Mouse (Mus musculus) neural tube, embryonic 11.5 days (tissue): ENCODE data around the gene Prkch. TPM values are rescaled to one million over a fixed set of nuclear protein-coding genes. Genes with fewer than 3 reads are reported as not detected.
A peak's percentile ranks its signal among the peaks of the same experiment; 100 is the strongest.

ENCODE experiments used
- ATAC-seq: fragments of 200-750 bp; cut with Nextera tagmentation; 2 replicates; pipeline ENCODE4 v1.8.0; 2017; ENCODE audit warnings: moderate number of reproducible peaks, mild to moderate bottlenecking, moderate TSS enrichment, moderate library complexity; ENCODE audit not compliant: insufficient read depth, low FRiP score, low TSS enrichment
- DNase-seq: peaks from one replicate; pipeline ENCODE4 v3.0.0-alpha.2; 2015; ENCODE audit warnings: low spot score
- H3K27ac ChIP-seq: fragments of 300-500 bp; sonication (generic); 2 replicates; pipeline ENCODE4 v1.5.1; 2014; ENCODE audit warnings: low read depth, mild to moderate bottlenecking, low read length
- H3K27me3 ChIP-seq: fragments of 300-500 bp; sonication (generic); 2 replicates; pipeline ENCODE4 v1.6.1; 2014; ENCODE audit warnings: mild to moderate bottlenecking, low read length, mixed read lengths; ENCODE audit not compliant: control insufficient read depth, insufficient read depth
- H3K36me3 ChIP-seq: fragments of 300-500 bp; sonication (generic); 2 replicates; pipeline ENCODE4 v1.6.1; 2014; ENCODE audit warnings: mild to moderate bottlenecking, low read length, moderate library complexity, mixed read lengths; ENCODE audit not compliant: control insufficient read depth, insufficient read depth
- H3K4me1 ChIP-seq: fragments of 300-500 bp; sonication (generic); 2 replicates; pipeline ENCODE4 v1.6.1; 2014; ENCODE audit warnings: low read length, mixed read lengths; ENCODE audit not compliant: control insufficient read depth, insufficient read depth
- H3K4me2 ChIP-seq: fragments of 300-500 bp; sonication (generic); 2 replicates; pipeline ENCODE4 v1.6.1; 2014; ENCODE audit warnings: low read depth, mild to moderate bottlenecking, moderate library complexity
- H3K4me3 ChIP-seq: fragments of 300-500 bp; sonication (generic); 2 replicates; pipeline ENCODE4 v1.5.1; 2014; ENCODE audit warnings: low read depth, low read length
- H3K9ac ChIP-seq: fragments of 300-500 bp; sonication (generic); 2 replicates; pipeline ENCODE4 v1.6.1; 2014; ENCODE audit warnings: mild to moderate bottlenecking, low read length
- H3K9me3 ChIP-seq: fragments of 300-500 bp; sonication (generic); 2 replicates; pipeline ENCODE4 v1.6.1; 2016; ENCODE audit warnings: low read length; ENCODE audit not compliant: control insufficient read depth
- WGBS: fragments of 180-500 bp; shearing (Covaris S2); extraction: QIAGEN DNeasy Blood & Tissue Kit; methylation state at CpG from one replicate; pipeline ENCODE4 v1.1.7; 2014; 5-methylcytosine and 5-hydroxymethylcytosine counted together
- polyA plus RNA-seq: library from polyadenylated mRNA; unstranded; fragments of >200 nt; fragmentation: Nextera tagmentation; extraction: Ambion mirVana; gene quantifications from 2 replicates; pipeline ENCODE4 v1.2.1, GENCODE M21; 2014

Gene Prkch
- polyA plus RNA-seq, 1 experiment from 2014 or later, result 11.7 TPM

- WGBS, result 7% methylated on average over 7 of the region's 7 CpGs
- H3K9ac ChIP-seq, result 0 out of 2 replicates have a peak overlapping the region, but pooled peaks have one; percentile 73
Observed at GRCm38 (mm10) chr12:73585850-73586249, 1.3 kb downstream of the Prkch start.

GRCm38 (mm10) chr12:73587262-73587661 is 2.7 kb downstream of the Prkch start:
- peaks cover 3% of the 10 kb centered on the region; the same call in 1 of the 2 replicates for H3K4me1 ChIP-seq
- H3K4me3 ChIP-seq, result no peak overlapping the region
- no peaks in the 10 kb centered on the region for H3K36me3 ChIP-seq
- H3K9me3 ChIP-seq, result no peaks in the 10 kb centered on the region
- DNase-seq, result no peak
- H3K9ac ChIP-seq, result no peak overlapping the region
- no peak overlapping the region for H3K27ac ChIP-seq
- H3K27me3 ChIP-seq, result peaks cover 22% of the 10 kb centered on the region
- no peak for ATAC-seq
- no peak overlapping the region for H3K4me2 ChIP-seq
- 58% methylated on average over 3 of the region's 3 CpGs for WGBS

More at GRCm38 (mm10) chr12:73585850-73586249, 1.3 kb downstream of the Prkch start:
- Histone ChIP-seq H3K9me3 (no peaks in the 10 kb centered on the region), H3K4me2 (peak overlapping the region; percentile 91), H3K4me1 (peaks cover 3% of the 10 kb centered on the region; the same call in 1 of the 2 replicates), H3K27ac (no peak overlapping the region), H3K27me3 (peaks cover 24% of the 10 kb centered on the region), H3K36me3 (no peaks in the 10 kb centered on the region), H3K4me3 (peak overlapping the region; percentile 71)
- DNase-seq (peak; percentile 32), ATAC-seq (no peak)

DNA sequence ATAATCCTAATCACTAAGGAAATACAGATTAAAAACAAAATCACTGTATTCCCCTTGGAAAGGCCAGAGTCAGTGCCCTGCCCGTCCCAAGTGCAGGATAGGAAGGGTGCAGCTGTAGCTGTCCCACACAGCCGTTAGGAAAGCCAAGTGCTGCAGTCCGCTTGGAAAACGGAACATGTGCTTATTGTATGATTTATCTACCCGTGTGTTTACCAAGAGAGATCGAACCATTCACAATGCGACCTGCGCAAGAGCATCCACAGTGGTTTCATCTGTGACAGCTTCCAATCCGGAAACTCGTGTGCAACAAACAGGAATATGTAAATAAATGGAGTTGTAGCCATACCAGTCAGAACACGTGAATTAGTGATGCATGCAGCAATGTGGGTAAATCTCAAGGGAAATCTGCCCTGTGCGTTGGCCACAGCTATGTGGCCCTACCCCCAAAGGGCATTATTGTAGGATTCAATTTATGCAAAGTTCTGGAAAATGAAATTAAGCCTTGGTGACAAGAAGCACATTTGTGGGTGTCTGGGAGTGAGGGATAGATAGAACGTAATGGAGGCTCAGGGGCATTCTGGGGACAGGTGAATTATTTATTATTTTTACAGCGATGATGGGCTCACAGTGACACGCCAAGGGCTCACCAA is 6.2 kb downstream of the Prkch start:
- no peak for ATAC-seq
- Histone ChIP-seq H3K27me3 (peaks cover 10% of the 10 kb centered on the region), H3K4me1 (peaks cover 3% of the 10 kb centered on the region; the same call in 1 of the 2 replicates), H3K36me3 (no peaks in the 10 kb centered on the region), H3K9ac (no peak overlapping the region), H3K4me3 (no peak overlapping the region), H3K9me3 (no peaks in the 10 kb centered on the region), H3K4me2 (no peak overlapping the region), H3K27ac (no peak overlapping the region)
- WGBS, result 81% methylated on average over 15 of the region's 15 CpGs
- DNase-seq, result no peak

GRCm38 (mm10) chr12:73591625-73592024 is 7.0 kb downstream of the Prkch start:
- H3K27ac ChIP-seq, result no peak overlapping the region
- WGBS, result 88% methylated on average over 6 of the region's 11 CpGs
- no peak for DNase-seq
- no peaks in the 10 kb centered on the region for H3K36me3 ChIP-seq
- no peaks in the 10 kb centered on the region for H3K4me1 ChIP-seq
- no peak overlapping the region for H3K4me3 ChIP-seq
- H3K9me3 ChIP-seq, result no peaks in the 10 kb centered on the region
- H3K9ac ChIP-seq, result no peak overlapping the region
- ATAC-seq, result no peak
- no peak overlapping the region for H3K4me2 ChIP-seq
- peaks cover 3% of the 10 kb centered on the region for H3K27me3 ChIP-seq

GRCm38 (mm10) chr12:73593021-73593798 is 8.6 kb downstream of the Prkch start:
- Histone ChIP-seq H3K9me3 (no peaks in the 10 kb centered on the region), H3K9ac (no peak overlapping the region), H3K4me1 (no peaks in the 10 kb centered on the region), H3K27me3 (no peaks in the 10 kb centered on the region), H3K36me3 (no peaks in the 10 kb centered on the region), H3K4me3 (no peak overlapping the region), H3K27ac (no peak overlapping the region), H3K4me2 (no peak overlapping the region)
- ATAC-seq (no peak), DNase-seq (no peak)
- 89% methylated on average over 12 of the region's 12 CpGs for WGBS

DNA sequence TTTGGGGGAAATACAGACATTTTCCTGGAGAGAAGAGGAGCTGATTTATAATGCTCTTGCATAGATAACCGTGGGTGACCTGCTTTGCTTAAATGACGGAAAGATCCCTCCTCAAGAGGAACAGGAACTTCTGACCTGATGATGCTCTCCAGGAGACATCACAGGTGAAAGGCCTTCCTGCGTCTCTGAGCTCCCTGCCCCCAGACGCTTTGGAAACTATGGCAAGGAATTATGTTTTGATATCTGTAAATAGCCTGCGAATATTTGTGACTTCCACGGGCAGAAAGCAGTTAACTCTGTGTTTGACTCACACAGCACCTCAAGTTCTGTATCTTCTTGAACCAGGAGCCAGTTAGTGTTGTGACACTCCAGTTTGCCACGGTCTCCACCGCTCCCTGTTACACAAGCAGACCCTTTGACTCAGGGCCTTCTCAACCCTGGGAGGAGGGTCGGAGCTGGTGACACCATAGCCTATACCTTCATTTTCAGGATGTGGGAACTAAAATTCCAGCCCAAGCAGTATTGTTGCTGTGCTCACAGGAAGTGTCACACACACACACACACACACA is 9.7 kb downstream of the Prkch start:
- no peaks in the 10 kb centered on the region for H3K36me3 ChIP-seq
- no peak for DNase-seq
- no peak overlapping the region for H3K9ac ChIP-seq
- 88% methylated on average over 9 of the region's 9 CpGs for WGBS
- ATAC-seq, result no peak
- no peaks in the 10 kb centered on the region for H3K9me3 ChIP-seq
- no peaks in the 10 kb centered on the region for H3K4me1 ChIP-seq
- H3K27me3 ChIP-seq, result no peaks in the 10 kb centered on the region
- no peak overlapping the region for H3K4me2 ChIP-seq
- no peak overlapping the region for H3K4me3 ChIP-seq
- H3K27ac ChIP-seq, result no peak overlapping the region

DNA sequence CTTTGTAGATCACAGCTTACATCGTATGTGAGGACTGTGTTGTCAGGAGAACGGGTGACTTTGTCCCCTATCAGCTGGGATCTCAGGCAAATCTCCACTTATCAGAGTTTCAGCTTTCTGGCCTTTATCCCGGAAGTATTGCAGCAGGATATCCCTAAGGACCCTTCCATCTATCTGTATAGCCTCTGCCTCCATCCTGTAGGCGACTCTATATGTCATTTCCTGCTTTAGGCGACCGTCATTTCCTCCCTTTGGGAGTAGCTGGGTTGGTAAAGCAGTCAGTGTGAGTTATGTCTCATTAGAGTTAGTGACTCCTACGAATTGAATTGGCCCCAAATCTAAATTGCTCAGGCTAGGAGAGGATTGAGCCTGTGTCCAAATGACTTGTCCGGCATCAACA is 10.6 kb downstream of the Prkch start:
- 77% methylated on average over 8 of the region's 8 CpGs for WGBS
- Histone ChIP-seq H3K4me1 (no peaks in the 10 kb centered on the region), H3K27ac (no peak overlapping the region)

GRCm38 (mm10) chr12:73598241-73598640 is 13.6 kb downstream of the Prkch start:
- no peak overlapping the region for H3K27ac ChIP-seq
- no peak overlapping the region for H3K9ac ChIP-seq
- ATAC-seq (no peak), DNase-seq (no peak)
- no peak overlapping the region for H3K4me3 ChIP-seq
- no peaks in the 10 kb centered on the region for H3K4me1 ChIP-seq
- WGBS, result 72% methylated on average over 6 of the region's 6 CpGs
- H3K27me3 ChIP-seq, result no peaks in the 10 kb centered on the region
- no peak overlapping the region for H3K4me2 ChIP-seq
- H3K36me3 ChIP-seq, result no peaks in the 10 kb centered on the region
- H3K9me3 ChIP-seq, result no peaks in the 10 kb centered on the region

More for the DNA sequence above, 10.6 kb downstream of the Prkch start:
- Histone ChIP-seq H3K9ac (no peak overlapping the region), H3K9me3 (no peaks in the 10 kb centered on the region), H3K36me3 (no peaks in the 10 kb centered on the region), H3K27me3 (no peaks in the 10 kb centered on the region), H3K4me3 (no peak overlapping the region), H3K4me2 (no peak overlapping the region)
- ATAC-seq (no peak), DNase-seq (no peak)
